Mouse (Mus musculus): Measurements from ENCODE around the gene Amer1. TPM values are rescaled to one million over a fixed set of nuclear protein-coding genes. Genes with fewer than 3 reads are reported as not detected.
A peak's percentile ranks its signal among the peaks of the same experiment; 100 is the strongest.

Gene Amer1
- total and polyA plus RNA-seq, 2 experiments from 2014 or later: 11.3 to 18.1 TPM

- no peaks in the 10 kb centered on the region for H3K36me3 ChIP-seq (ENCODE audit: insufficient read depth)
- H3K4me1 ChIP-seq (ENCODE audit: insufficient read depth): 0 out of 2 replicates have a peak, but pooled peaks cover 6% of the 10 kb centered on the region
- H3K9ac ChIP-seq: no peak overlapping the region
- H3K27ac ChIP-seq (ENCODE audit: low read depth, low read length): no peak overlapping the region
- H3K4me3 ChIP-seq (ENCODE audit: low read depth, low read length): no peak overlapping the region
- H3K4me2 ChIP-seq (ENCODE audit: low read depth): no peak overlapping the region
- no peaks in the 10 kb centered on the region for H3K9me3 ChIP-seq (ENCODE audit: low read length)
- H3K27me3 ChIP-seq (ENCODE audit: insufficient read depth, low read length): no peaks in the 10 kb centered on the region
- DNase-seq: no peak
- no peak for ATAC-seq
- TF ChIP-seq CTCF (IDR thresholded peaks at IDR 0.05; ENCODE audit: low read depth): no peak
Observed at GRCm38 (mm10) chrX:95441290-95441689, 3.4 kb downstream of the Amer1 start.

- Histone ChIP-seq H3K27ac (ENCODE audit: low read depth, low read length) (no peak overlapping the region), H3K36me3 (ENCODE audit: insufficient read depth) (no peaks in the 10 kb centered on the region), H3K27me3 (ENCODE audit: insufficient read depth, low read length) (no peaks in the 10 kb centered on the region), H3K9me3 (ENCODE audit: low read length) (no peaks in the 10 kb centered on the region), H3K4me2 (ENCODE audit: low read depth) (no peak overlapping the region), H3K4me1 (ENCODE audit: insufficient read depth) (0 out of 2 replicates have a peak, but pooled peaks cover 6% of the 10 kb centered on the region), H3K4me3 (ENCODE audit: low read depth, low read length) (no peak overlapping the region), H3K9ac (no peak overlapping the region)
- ATAC-seq (no peak), DNase-seq (no peak)
- 74% methylated on average over 4 of the region's 4 CpGs for WGBS
- TF ChIP-seq CTCF (IDR thresholded peaks at IDR 0.05; ENCODE audit: low read depth): no peak
Observed at GRCm38 (mm10) chrX:95438491-95438890, 6.2 kb downstream of the Amer1 start.

GRCm38 (mm10) chrX:95437236-95437635, 7.4 kb downstream of the Amer1 start:
- WGBS: 86% methylated on average over 1 of the region's 1 CpGs

GRCm38 (mm10) chrX:95373101-95373500, 71.6 kb downstream of the Amer1 start:
- ATAC-seq (no peak), DNase-seq (no peak)
- H3K27ac ChIP-seq (ENCODE audit: low read depth, low read length): no peak overlapping the region
- TF ChIP-seq CTCF (IDR thresholded peaks at IDR 0.05; ENCODE audit: low read depth): no peak
- no peaks in the 10 kb centered on the region for H3K4me1 ChIP-seq (ENCODE audit: insufficient read depth)
- no peak overlapping the region for H3K9ac ChIP-seq
- no peak overlapping the region for H3K4me3 ChIP-seq (ENCODE audit: low read depth, low read length)
- no peaks in the 10 kb centered on the region for H3K9me3 ChIP-seq (ENCODE audit: low read length)
- H3K36me3 ChIP-seq (ENCODE audit: insufficient read depth): no peaks in the 10 kb centered on the region
- H3K27me3 ChIP-seq (ENCODE audit: insufficient read depth, low read length): no peaks in the 10 kb centered on the region
- no peak overlapping the region for H3K4me2 ChIP-seq (ENCODE audit: low read depth)

More at GRCm38 (mm10) chrX:95437236-95437635, 7.4 kb downstream of the Amer1 start:
- Histone ChIP-seq H3K4me2 (ENCODE audit: low read depth) (no peak overlapping the region), H3K27me3 (ENCODE audit: insufficient read depth, low read length) (no peaks in the 10 kb centered on the region), H3K9me3 (ENCODE audit: low read length) (no peaks in the 10 kb centered on the region), H3K27ac (ENCODE audit: low read depth, low read length) (no peak overlapping the region), H3K4me1 (ENCODE audit: insufficient read depth) (0 out of 2 replicates have a peak, but pooled peaks cover 3% of the 10 kb centered on the region), H3K4me3 (ENCODE audit: low read depth, low read length) (no peak overlapping the region), H3K36me3 (ENCODE audit: insufficient read depth) (no peaks in the 10 kb centered on the region), H3K9ac (no peak overlapping the region)
- ATAC-seq (no peak), DNase-seq (peak; percentile 13)
- no peak for TF ChIP-seq CTCF (IDR thresholded peaks at IDR 0.05; ENCODE audit: low read depth)

Other genes starting within 250 kb of the Amer1 start
- gene Arhgef9, start 248.0 kb downstream of the Amer1 start, total RNA-seq (2014; rRNA removed): 66.4 and 71.1 TPM in 2 replicates
- gene Arhgef9, start 248.0 kb downstream of the Amer1 start, polyA plus RNA-seq (2015; fragmentation: Nextera tagmentation; extraction: Ambion mirVana): 28.3 and 30.5 TPM in 2 replicates
- gene Asb12, start 113.1 kb upstream of the Amer1 start, total RNA-seq (2014; rRNA removed): 0.33 and 0.38 TPM in 2 replicates
- 0.34 TPM in 1 of 2 replicates, not detected in the other for gene Asb12, start 113.1 kb upstream of the Amer1 start, polyA plus RNA-seq (2015; fragmentation: Nextera tagmentation; extraction: Ambion mirVana)
- gene Pfn5, start 113.2 kb upstream of the Amer1 start, total RNA-seq (2014; rRNA removed): not detected in 2 replicates
- not detected in 2 replicates for gene Pfn5, start 113.2 kb upstream of the Amer1 start, polyA plus RNA-seq (2015; fragmentation: Nextera tagmentation; extraction: Ambion mirVana)
- 50.9 and 52.5 TPM in 2 replicates for gene Zc4h2, start 213.6 kb upstream of the Amer1 start, total RNA-seq (2014; rRNA removed)
- gene Zc4h2, start 213.6 kb upstream of the Amer1 start, polyA plus RNA-seq (2015; fragmentation: Nextera tagmentation; extraction: Ambion mirVana): 61.6 and 74.9 TPM in 2 replicates